Mouse (Mus musculus) A20 (cell line): ENCODE data around the gene Pdia4.
"Not testable (repeated sequence)": the region's sequence is repeated elsewhere in the genome, so short reads cannot be mapped to it uniquely, and the experiment has no call there.

ENCODE experiments used
- DNase-seq: peaks from one replicate; pipeline ENCODE4 v3.0.0-alpha.2; 2011; ENCODE audit warnings: low read depth, low spot score

Gene Pdia4

DNA sequence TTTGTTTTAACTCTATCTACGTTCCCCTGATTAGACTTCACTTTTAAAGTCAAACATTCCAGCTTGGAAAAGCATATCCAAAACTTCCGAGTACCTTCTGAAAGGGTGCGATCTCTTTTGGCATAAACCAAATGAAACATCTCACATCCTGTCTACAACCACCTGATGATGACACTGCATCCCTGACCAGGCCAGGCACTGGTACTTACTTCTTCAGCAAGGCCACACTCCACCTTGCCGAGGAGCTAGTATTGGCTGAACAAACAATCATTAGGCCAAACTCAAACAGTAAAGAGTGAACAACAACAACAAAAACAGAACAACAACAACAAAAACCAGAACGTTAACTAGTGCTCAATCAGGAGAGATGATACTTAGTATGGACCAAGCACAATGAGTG lies 1.9 kb downstream of the Pdia4 start:
- no peak for DNase-seq

DNA sequence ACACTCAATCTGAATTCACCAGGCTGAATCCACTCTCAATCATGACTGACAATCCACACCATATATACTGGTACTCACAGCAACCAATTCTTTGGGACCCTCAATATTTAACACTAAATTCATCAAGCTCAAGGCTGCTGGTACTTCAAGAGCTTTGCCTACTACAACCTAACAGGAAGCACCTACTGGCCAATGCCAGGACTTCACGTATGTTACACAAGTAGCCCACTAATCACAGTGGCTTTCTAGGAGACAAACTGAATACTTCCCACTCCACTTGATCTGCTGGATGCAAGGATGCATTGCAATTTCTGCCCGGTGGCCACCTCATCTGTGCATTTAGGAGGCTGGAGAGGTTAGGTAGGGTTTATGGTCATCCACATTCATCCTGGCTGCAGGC lies 3.0 kb downstream of the Pdia4 start:
- peak; percentile 24 for DNase-seq

DNA sequence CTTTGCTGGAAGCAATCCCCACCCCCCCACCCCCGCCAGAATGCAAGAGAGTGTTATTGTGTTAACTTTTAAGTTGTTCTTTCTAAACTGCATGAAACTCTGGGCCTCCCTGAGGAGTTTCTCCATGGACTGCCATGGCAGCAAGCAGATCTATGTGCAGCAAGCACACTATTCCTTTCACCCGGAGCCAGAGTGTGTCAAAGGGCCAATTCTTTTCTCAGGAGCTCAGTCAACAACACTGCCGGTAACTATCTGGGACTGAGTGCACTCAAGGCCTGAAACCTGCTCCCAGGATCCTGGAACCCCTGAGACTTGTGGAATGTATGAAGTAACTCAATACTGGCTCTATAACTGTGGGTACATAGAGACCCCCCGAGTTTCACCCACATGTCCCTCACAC lies 4.2 kb downstream of the Pdia4 start:
- no peak for DNase-seq

DNA sequence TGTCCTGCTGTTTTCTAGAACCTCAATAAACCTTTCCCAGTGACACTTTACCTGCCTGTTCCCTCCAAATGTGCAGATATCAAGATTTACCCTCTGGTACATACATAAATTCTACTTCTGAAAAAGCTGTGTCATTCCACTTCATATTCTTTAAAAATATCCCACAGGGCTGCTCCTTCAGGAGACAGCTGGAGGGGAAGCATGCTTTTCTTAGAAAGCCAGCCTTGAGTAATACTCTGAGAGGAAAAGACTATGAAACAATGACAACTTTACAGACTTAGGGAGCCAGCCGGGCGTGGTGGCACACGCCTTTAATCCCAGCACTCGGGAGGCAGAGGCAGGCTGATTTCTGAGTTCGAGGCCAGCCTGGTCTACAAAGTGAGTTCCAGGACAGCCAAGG lies 4.7 kb downstream of the Pdia4 start:
- no peak for DNase-seq

DNA sequence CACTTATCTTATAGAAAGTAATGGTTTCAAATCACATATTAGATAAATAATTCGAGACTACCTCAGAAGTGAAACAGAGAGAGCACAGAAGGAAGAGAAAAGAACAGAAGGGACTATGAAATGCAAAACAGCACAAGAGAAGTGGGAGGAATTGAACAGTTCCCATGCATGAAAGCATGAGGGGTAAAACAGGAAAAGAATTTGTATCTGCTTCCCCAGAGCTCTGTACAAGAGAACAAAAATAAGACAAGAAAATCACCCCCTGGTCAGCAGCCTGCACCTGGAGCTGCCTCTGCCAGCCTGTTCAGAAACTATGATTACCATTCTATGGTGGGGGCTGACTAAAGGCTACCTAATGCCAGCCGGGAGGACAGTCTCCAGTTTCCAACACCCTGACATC lies 5.8 kb downstream of the Pdia4 start:
- DNase-seq, result peak; percentile 48

DNA sequence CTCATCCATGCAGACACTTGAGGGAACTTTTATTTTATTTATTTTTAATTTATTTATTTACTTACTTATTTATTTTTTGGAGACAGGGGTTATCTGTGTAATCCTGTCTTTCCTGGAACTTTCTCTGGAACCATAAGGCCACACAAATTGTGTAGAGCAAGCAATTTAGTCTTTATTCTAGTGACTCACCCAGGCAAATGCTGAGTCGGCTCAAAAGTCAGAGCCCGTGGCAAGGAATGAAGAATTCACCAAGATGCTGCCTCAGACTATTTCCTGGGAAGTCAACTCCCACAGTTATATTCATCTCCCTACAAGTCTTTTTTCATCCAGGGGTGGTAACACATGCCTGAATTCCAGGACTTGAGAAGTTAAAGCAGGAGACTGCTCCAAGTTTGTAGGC lies 7.7 kb downstream of the Pdia4 start:
- no peak for DNase-seq

DNA sequence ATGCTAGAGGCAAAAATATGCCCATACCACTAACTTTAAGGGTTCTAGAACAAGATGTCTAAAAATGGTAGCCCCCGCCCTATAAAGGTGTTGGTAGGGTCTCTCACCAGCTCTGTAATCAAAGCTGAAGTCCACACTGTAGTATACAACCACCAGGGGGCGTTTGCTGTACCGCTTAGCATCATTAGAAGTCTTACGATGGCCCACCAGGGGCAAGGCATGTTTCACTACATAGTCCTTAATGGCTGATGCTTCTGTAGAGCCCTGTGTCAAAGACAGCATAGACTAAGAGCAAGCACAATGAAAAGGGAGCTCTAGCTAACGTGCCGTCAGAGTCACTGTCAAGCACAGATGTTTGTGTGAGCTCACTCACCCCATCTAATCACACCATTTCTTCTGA lies 14.2 kb downstream of the Pdia4 start:
- peak; percentile 77 for DNase-seq

DNA sequence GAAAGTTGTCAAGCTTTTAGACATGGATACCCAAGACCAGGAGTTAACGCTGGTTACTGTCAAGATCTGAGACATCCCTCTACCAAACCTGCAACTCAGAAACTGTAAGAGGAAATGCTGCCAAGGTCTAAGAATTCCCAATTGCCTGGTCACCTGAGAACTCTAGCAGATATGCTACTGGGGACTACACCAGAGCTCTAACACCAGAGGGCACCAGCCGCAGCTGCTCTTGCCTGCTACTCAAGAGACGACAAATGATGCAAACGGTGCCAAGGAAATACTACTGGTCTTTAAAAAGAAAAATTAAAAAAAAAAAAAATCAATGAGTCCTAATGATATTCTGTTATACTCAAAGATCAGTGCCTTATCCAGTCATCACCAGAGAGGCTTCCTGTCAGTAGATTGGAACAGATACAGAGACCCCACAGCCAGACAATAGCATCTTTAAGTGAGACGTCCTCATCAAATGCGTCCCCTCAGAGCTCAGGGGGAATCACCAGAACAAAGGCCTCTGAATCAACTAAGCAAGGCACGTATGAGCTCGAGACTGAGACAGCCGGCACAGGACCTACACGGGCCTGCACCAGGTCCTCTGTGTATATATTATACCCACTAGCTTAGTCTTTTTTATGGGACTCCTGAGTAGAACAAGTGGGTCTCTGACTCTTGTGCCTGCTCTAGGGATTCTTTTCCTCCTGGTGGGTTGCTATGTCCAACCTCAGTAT lies 19.0 kb downstream of the Pdia4 start:
- DNase-seq, result peak; percentile 38

DNA sequence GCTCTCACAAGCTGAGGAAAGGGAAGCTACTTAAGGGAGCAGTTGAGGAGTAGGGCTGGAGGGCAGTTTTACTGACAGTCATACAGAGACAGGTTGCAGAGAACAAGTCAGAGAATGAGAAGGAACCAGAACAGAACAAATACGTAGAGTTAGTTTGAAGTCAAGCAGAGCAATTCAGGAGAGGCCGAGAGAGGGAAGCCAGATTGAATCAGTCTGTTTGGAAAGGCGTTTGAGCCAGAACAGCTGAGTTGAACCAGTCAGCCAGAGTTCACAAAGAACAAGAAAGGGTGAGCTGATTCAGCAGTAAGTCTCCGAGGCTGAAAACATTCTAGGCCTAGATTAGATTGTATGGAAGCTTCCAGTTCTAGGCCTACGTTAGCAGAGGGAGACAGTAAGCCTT lies 19.9 kb downstream of the Pdia4 start:
- DNase-seq, result no peak

DNA sequence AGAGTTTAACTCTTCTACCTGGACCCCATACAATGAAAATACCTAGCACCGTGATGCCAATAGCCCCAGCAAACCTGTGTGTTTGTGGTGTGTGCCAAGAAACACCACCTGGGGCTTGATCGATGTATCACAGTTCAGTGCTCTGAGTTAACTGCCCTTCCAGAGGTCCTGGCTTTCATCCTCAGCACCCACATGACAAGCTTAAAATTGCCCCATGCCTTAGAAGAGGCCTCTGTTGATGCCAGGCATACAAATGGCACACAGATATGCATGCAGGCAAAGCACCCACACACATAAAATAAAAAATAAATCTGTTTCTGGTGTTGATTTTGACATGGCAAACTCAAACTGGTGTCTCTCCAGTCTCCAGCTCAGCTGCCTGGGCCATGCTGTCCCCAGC lies 20.7 kb downstream of the Pdia4 start:
- no peak for DNase-seq

DNA sequence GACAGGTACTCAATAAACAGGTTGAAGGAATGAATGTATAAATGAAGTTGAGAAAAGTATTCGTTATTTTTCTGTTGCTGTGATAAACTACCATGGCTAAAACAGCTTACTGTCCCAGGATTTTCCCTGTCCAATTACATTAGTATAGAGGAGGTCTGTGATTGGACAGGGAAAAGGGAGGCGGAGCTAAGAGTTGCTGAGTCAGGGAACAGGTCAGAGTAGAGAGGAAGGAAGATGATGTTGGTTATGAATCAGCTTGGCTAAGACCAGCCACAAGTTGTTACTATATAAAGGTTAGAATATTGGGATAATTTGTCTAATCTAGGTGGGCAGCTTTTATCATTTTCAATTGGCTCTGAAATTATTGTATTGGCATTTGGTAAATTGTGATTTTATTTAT lies 22.5 kb downstream of the Pdia4 start:
- DNase-seq, result peak; percentile 61

DNA sequence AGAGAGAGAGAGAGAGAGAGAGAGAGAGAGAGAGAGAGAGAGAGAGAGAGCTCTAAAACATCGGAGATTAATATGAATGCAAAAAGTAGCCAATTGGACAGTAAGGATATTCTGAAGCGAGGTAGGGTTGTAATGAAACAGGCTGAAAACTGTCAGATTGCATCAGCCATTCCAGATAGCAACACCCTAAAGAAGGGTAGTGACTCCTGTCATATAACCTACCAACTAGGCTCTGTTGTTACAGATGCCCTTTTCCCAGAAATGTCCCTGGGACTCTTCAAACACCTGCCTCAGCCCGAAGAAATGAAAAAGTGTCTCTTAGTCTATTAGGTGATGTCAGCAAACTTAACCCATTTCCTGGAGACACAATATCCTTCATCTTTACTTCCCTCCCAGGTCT lies 24.4 kb downstream of the Pdia4 start:
- peak; percentile 63 for DNase-seq

DNA sequence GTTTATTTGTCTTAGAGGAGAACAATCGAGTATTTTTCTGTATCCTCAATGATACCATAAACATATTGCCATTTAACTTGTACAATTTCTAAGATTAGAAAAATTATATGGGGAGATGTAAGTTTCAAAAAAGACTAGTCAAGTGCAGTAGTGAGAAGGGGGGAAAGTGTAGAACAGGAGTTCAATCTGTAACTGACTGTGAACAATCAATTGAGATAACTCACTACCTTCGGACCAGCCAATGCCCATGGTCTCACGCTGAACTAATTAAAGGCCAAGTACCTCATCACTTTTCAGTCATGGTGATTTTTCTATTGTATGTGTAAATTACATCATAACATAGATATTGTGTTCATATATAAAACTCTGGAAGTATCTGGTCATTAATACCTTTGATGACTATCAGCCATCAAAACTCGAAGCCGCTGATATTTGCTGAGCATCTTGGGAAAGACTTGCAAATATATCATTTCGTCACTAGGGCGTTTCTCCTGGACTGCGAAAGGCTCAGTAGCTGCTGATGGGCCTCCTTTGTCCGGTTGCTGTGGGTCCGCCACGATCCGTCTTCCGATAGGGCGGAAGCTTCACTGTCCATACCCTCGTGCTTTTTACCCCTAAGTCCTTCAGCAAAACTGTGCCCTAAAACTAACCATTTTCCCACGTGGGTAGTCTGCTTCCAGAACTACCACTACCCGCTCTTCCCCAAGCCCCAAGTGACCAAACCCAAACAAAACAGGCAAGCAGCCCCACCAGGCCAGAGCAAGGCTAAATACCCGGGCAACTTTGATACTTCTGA lies 25.1 kb downstream of the Pdia4 start:
- DNase-seq, result peak; percentile 94

DNA sequence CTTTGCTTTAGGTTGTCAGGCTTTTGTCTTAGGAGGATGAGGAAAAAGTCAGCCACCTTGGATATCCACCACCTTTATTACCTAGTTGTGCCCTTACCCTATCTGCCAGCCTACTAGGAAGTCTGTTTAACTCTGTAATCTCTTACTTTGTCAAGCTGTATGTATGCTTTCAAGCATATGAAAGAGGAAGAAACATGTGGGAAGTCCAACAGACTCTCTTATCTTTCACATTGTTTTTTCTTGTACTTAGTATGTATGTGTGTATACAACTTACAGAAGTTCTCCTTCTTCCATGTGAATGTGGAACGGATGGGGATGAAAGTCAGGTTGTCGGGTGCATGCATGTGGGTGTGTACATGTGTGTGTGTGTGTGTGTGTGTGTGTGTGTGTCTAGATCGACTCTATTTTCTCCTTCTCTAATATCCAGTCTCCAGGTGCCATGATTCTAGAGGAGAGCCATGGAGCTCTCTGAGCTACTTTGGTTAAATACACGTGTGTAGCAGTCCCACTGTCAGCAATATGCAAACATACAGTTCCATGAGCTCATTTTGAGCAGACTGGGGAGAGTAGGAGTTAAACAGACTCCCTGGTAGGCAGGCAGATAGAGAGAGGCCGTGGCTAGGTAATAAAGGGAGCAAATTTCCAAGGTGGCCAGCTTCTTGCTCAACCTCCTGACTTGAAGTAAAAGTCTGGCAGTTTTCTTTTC lies 28.4 kb downstream of the Pdia4 start:
- peak; percentile 37 for DNase-seq

DNA sequence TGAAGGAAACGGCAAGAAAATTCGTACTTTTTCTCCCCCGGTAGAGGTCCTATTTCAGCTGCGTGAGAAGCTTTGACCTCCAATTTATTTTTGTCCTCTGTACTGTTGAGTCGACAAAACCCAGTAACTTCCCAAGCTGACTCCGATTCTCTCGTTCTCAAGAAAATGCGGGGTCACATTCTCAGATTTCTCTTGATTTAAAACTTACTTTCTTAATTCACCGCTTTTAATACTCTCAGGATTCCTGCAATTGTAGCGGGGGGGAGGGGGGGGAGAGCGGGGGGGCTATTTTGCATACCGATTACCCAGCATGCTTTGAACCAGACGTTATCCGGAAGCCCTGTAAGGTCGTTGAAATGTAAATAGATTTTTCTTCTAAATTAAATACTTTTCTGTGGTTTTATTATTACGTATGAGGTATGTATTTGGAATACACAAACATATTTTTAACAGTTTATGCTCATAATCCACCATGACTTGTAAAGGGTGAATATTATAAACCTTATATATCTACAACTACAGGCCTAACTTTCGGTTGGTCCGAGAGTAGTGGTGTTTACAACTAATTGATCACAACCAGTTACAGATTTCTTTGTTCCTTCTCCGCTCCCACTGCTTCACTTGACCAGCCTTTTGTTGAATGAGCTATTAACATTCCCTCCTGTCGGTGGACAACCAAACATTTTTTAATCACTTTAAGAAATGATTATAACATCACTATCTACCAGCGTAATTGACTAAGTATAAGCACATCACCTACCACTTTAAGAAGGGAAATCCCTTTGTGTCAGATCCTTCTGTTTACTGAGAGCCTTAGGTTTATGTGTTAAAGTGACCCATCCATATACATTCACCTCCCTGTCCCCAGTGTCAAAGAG lies 31.9 kb downstream of the Pdia4 start:
- peak; percentile 92 for DNase-seq

DNA sequence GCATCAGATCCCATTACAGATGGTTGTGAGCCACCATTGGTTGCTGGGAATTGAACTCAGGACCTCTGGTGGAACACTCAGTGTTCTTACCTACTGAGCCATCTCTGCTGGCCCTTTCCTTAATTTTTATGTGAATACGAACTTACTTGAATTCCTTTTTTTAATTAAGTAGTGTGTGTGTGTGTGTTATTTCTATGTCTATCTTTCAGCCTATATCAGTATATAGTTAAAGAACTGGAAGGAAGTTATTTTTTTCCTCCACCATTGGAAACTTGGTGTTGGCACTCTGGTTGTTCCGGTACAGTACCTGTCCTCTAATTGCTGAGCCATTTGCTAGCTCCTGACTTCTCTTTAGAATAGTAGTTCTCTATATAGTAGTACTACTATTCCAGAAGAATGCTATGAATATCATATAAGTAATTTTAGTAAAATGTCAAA lies 32.6 kb downstream of the Pdia4 start:
- DNase-seq, result peak; percentile 85

DNA sequence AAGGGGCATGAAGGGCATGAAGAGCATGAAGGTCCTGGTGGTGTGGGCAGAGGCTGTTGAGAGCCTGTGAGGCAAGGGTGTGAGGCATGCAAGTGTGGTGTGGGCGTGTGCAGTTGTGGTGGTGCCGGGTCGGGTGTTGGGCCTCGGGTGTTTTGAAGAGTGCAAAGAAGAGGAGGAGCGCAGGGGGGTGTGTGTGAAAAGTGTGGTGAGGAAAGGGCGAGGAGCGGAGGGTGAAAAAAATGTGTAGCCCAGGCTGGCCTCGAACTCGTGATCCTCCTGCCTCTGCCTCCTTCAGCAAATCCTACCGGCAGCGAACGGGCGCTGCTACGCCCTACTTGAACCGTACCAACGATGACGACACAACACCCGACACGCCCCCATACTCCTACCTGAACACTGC lies 41.5 kb downstream of the Pdia4 start:
- DNase-seq, result peak; percentile 85

DNA sequence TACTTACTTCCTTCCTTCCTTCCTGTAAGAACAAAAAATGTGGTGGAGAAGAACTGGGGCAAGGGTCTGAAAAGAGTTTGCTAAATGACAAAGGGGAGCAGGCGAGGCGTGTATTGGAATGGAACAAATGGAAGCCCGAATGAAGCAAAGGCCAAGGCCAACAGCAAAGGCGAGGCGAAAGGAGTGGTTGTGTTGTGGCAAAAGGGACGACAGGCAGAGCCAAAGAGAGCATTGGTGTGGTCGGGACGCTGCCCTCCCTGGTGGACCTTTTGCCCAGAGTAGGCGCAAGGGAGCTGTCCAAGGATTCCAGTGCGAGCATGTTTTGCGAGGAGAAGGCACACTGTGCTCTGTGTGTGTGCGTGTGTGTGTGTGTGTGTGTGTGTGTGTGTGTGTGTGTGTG lies 42.1 kb downstream of the Pdia4 start:
- DNase-seq, result not testable (repeated sequence)

DNA sequence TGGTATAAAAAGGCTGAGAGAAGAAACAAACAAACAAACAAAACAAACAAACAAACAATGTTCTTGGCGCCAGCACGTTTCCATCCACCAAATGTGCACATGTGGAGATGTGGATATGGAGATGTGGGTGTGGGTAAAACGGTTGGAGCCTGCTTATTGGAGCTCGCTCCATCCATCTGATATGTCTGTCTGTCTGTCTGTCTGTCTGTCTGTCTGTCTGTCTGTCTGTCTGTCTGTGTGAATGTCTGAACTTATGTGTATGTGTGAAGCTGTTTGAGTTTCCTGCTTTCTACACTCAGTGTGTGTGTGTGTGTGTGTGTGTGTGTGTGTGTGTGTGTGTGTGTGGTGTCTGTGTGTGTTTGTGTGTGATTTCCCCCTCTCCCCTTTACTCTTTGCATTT lies 43.4 kb downstream of the Pdia4 start:
- DNase-seq, result not testable (repeated sequence)

DNA sequence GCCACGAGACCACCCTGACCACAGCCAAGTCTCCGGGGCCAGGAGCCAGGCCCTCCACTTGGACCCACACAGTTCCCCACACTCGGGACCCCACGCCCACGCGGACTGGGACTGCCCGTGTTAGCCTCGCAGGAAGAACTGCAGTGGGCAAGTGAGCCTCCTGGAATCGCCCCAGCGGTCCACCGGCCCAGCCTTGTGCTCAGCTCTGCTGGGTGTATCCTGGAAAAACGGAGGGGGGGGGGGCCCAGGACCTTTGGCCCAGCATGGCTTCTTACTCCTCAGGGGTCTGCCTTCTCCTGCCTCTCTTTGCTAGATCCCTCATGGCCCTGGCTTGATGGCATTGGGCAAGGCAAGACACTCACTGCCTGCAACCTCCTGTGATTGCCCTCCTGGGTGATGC lies 44.7 kb downstream of the Pdia4 start:
- DNase-seq, result not testable (repeated sequence)

DNA sequence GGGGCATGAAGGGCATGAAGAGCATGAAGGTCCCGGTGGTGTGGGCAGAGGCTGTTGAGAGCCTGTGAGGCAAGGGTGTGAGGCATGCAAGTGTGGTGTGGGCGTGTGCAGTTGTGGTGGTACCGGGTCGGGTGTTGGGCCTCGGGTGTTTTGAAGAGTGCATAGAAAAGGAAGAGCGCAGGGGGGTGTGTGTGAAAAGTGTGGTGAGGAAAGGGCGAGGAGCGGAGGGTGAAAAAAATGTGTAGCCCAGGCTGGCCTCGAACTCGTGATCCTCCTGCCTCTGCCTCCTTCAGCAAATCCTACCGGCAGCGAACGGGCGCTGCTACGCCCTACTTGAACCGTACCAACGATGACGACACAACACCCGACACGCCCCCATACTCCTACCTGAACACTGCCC lies 45.9 kb downstream of the Pdia4 start:
- not testable (repeated sequence) for DNase-seq

DNA sequence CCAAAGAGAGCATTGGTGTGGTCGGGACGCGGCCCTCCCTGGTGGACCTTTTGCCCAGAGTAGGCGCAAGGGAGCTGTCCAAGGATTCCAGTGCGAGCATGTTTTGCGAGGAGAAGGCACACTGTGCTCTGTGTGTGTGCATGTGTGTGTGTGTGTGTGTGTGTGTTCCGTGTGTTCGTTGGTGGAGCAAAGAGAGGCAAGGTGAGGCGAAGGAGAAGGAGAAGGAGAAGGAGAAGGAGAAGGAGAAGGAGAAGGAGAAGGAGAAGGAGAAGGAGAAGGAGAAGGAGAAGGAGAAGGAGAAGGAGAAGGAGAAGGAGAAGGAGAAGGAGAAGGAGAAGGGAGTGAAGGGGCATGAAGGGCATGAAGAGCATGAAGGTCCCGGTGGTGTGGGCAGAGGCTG lies 50.5 kb downstream of the Pdia4 start:
- not testable (repeated sequence) for DNase-seq
